Mouse (Mus musculus) olfactory bulb, adult 2 months (tissue): ENCODE measurements around the gene Tmem92. TPM values are rescaled to one million over a fixed set of nuclear protein-coding genes. Genes with fewer than 3 reads are reported as not detected.
A peak's percentile ranks its signal among the peaks of the same experiment; 100 is the strongest.
"Not testable (repeated sequence)": the region's sequence is repeated elsewhere in the genome, so short reads cannot be mapped to it uniquely, and the experiment has no call there.

ENCODE experiments used
- H3K27ac ChIP-seq: fragments of 200-500 bp; 2 replicates; pipeline ENCODE4 v1.5.1; 2012; ENCODE audit warnings: low read depth, low read length; ENCODE audit not compliant: insufficient read depth
- H3K4me1 ChIP-seq: fragments of 200-500 bp; 2 replicates; pipeline ENCODE4 v1.6.1; 2012; ENCODE audit warnings: low read length; ENCODE audit not compliant: control insufficient read depth, insufficient read depth
- H3K4me3 ChIP-seq: fragments of 200-500 bp; 2 replicates; pipeline ENCODE4 v1.5.1; 2012; ENCODE audit warnings: mild to moderate bottlenecking, low read depth, low read length, moderate library complexity; ENCODE audit not compliant: insufficient read depth
- CTCF ChIP-seq: fragments of 200-500 bp; IDR thresholded peaks from 2 replicates; pipeline ENCODE4 v1.5.1; 2012; ENCODE audit warnings: low read depth, mild to moderate bottlenecking, low read length, moderate library complexity; ENCODE audit not compliant: insufficient read depth
- POLR2A ChIP-seq: fragments of 200-500 bp; IDR thresholded peaks from 2 replicates; pipeline ENCODE4 v1.6.1; 2012; ENCODE audit warnings: mild to moderate bottlenecking, low read depth, low read length, moderate library complexity; ENCODE audit not compliant: insufficient read depth
- WGBS: fragments of 180-500 bp; shearing (Covaris S2); methylation state at CpG from one replicate; pipeline ENCODE4 v1.1.7; 2018; 5-methylcytosine and 5-hydroxymethylcytosine counted together
- polyA plus RNA-seq: library from polyadenylated mRNA; stranded (reverse); fragments of >200 nt; gene quantifications from 2 replicates; pipeline ENCODE4 v1.2.4, GENCODE M21; 2012; ENCODE audit warnings: low replicate concordance; ENCODE audit not compliant: missing spikeins, insufficient read depth, insufficient read length

Gene Tmem92
- not detected in 2 replicates for polyA plus RNA-seq

GRCm38 (mm10) chr11:94782603-94783002 is at the start of gene Tmem92:
TSS of gene Tmem92 (minus strand) at chr11:94782703.
- Histone ChIP-seq H3K27ac (no peak within 1 kb of the TSS), H3K4me1 (no peaks in the 10 kb centered on the region), H3K4me3 (no peak within 1 kb of the TSS)
- no peak for TF ChIP-seq CTCF

DNA sequence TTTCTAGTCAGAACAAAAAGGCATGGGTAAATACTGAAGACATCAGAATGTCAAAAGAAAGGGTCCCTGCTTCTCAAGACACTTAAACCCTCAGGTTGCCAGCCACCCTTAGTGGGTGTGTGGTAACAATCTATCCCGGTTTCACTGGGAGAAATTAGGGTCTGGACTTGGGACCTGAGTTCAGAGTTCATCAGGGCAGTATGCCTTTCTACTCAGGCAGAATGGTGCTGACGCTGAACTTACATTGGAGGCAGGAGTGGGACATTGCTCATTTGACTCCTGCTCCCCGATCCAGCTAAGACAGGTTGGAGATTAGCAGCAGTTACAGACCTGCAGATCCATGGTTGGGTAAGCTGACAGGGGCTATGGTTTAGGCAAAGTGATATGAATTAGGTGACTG is 46.5 kb upstream of the Tmem92 start:
- Histone ChIP-seq H3K27ac (no peak overlapping the region), H3K4me3 (no peak overlapping the region), H3K4me1 (no peaks in the 10 kb centered on the region)
- no peak for TF ChIP-seq CTCF
- TF ChIP-seq POLR2A, result no peak
- WGBS, result 74% methylated on average over 3 of the region's 3 CpGs

DNA sequence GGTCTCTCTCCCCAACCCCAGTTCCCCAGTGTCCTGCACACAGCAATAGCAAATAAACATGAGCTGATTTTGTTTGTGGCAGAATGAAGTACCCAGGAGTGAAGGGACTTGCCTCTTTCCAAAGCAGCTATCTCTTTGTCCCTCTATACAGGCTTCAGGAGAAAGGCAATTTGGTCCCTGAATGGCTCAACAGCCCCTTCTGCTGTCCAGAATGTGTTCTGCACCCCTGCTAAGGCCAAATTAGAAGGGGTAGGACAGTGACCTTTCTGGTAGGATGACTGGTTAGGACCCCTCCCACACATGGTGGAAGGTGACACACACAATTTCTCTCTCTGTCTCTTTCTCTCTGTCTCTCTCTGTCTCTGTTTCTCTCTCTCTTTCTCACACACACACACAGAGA is 36.9 kb upstream of the Tmem92 start:
- not testable (repeated sequence) for H3K27ac ChIP-seq, H3K4me3 ChIP-seq, H3K4me1 ChIP-seq

GRCm38 (mm10) chr11:94818946-94819345 is 36.4 kb upstream of the Tmem92 start:
- not testable (repeated sequence) for H3K4me1 ChIP-seq, H3K27ac ChIP-seq

DNA sequence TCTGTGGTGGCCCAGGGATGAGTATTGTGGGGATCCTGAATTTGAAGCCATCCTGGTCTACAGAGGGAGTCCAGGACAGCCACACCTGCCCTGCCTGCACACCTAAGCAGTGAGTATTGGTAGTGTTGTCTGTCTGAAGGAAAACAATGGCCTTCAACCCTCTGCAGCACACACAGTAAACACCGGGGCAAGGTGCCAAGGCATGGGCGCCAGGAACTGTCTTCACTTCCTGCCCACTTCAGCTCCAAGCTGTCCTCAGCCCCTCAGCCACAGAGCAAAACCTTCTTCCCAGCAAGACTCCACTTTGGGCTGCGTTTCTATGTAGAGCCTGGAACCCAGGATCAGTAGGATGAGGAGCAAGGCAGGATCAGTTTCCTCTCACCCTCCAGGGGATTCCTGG is 29.0 kb upstream of the Tmem92 start:
- not testable (repeated sequence) for H3K4me1 ChIP-seq, H3K4me3 ChIP-seq, H3K27ac ChIP-seq
- WGBS, result 70% methylated on average over 3 of the region's 3 CpGs

More at GRCm38 (mm10) chr11:94818946-94819345, 36.4 kb upstream of the Tmem92 start:
- H3K4me3 ChIP-seq, result not testable (repeated sequence)

GRCm38 (mm10) chr11:94791700-94792099 is 9.2 kb upstream of the Tmem92 start:
- H3K4me3 ChIP-seq, result no peak overlapping the region
- TF ChIP-seq POLR2A, result no peak
- no peak for TF ChIP-seq CTCF
- H3K4me1 ChIP-seq, result no peaks in the 10 kb centered on the region
- H3K27ac ChIP-seq, result no peak overlapping the region

DNA sequence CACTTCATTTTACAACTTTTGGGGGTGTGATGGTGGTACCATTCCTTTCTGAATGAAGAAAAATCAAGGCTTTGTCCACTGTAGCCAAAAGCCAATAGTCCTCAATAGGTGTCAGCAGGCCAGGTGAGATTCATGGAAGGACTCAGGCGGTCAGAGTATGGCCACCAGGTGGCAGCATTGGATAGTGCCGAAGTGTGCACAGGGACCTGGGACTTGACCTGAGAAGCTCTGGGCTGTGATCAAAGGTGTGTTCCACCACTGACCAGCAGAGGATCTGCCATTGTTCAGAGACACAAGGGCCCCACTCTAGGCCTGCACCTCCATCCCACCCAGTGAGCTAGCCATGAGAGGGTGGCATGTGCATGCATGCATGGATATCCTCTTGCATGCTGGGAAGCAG is 2.7 kb upstream of the Tmem92 start:
- Histone ChIP-seq H3K4me3 (no peak overlapping the region), H3K27ac (no peak overlapping the region), H3K4me1 (no peaks in the 10 kb centered on the region)
- 19% methylated on average over 2 of the region's 2 CpGs for WGBS
- no peak for TF ChIP-seq POLR2A
- 0 out of 2 replicates have a peak, but pooled peaks have one; percentile 19 for TF ChIP-seq CTCF

DNA sequence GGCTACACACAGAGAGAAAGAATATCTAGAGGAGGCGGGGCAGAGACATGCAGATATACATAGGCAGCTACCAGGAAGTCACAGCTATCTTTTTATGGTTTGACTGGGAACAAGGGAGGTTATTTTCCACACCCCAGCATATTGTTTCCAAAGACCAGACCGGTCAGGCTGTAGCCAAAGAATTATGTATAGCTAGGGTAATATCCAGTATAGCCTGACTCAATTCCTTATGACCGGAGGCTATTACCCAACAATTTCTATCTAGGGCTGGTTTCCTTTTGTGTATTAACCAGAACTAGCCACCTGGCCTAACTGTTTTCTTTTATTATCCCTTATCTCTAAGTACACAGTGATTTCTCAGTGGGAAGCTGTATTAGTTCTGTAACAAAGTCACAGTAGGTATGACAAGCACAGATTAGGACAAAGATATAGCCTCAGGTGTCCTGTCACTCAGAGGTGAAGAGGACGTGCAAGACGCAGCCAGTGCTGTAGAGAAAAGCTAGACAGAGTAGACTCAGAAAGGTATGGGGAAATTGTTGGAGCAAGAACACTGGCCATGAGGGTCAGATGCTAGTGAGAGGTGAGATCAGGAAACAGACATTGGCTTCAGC is 7.5 kb downstream of the Tmem92 start:
- WGBS, result 93% methylated on average over 5 of the region's 5 CpGs
- TF ChIP-seq POLR2A (no peak), CTCF (no peak)
- no peak overlapping the region for H3K27ac ChIP-seq
- no peak overlapping the region for H3K4me3 ChIP-seq
- no peaks in the 10 kb centered on the region for H3K4me1 ChIP-seq

DNA sequence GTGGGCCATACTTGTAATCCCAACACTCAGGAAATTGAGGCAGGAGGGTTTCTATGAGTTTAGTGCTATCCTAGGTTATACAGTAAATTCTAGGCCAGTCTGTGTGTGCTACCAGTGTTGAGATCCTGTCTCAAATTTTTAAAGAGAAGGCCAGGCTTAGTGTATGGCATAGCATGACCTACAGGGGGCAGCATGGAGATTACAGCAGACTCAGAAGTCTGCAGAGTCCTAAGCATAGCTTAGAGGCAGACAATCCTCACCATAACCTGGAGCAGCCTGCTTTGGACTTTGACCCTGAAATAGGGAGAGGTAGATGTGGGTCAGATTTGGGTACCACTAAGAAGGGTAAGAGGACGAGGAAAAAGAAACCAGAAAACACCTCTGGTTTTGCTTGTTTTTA is 8.7 kb downstream of the Tmem92 start:
- Histone ChIP-seq H3K27ac (no peak overlapping the region), H3K4me1 (no peaks in the 10 kb centered on the region), H3K4me3 (no peak overlapping the region)
- WGBS, result 91% methylated on average over 1 of the region's 1 CpGs
- TF ChIP-seq CTCF (no peak), POLR2A (no peak)

DNA sequence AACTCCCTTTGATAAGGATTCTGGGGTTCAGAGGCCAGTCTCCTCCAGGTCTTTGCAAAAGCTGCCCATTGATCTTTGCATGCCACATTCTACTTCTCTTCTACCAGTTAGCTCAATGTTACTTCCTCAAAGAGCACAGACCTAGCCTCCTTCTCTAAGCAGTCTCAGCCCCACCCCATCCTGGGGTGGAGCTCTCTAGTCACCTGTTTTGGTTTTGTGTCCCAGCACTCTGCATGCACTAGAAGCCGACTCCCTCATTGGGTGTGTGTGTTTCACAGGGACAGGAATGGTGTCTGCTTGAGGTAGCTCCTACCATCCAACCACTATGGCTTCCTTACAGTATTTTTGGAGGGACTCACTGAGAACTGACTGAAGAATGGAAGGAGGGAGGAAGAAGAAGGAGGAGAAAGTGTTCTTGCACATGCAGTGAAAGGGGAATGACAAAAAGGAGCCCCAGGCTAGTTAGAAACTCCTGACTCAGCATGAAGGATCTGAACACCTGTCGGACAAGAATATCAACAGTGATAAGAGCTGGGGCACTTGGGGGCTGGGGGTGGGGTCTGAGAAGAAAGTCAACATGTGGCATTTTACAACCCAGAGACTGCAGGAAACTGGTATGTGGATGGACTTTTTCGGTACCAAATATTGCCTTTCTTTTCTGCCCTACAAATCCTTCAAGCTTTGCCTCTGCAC is 10.0 kb downstream of the Tmem92 start:
- 88% methylated on average over 3 of the region's 3 CpGs for WGBS
- Histone ChIP-seq H3K4me1 (no peaks in the 10 kb centered on the region), H3K4me3 (no peak overlapping the region), H3K27ac (no peak overlapping the region)
- no peak for TF ChIP-seq POLR2A
- no peak for TF ChIP-seq CTCF
